Mouse (Mus musculus): ENCODE measurements at regions not wholly inside any gene's neighbourhood (a gene's known extent, or its start where the extent isn't known, plus 50 kb on each side); places are given as distances from the start of the nearest gene placed in this dataset.

- DNase-seq (ENCODE audit: low spot score in 2 of 2), result no peak
Observed at GRCm38 (mm10) chr3:115816328-115817160, 71.1 kb upstream of the Dph5 start.

GRCm38 (mm10) chr3:115817771-115818170, 69.9 kb upstream of the Dph5 start:
- DNase-seq (ENCODE audit: low spot score in 2 of 2), result no peak

GRCm38 (mm10) chr3:115818734-115819133, 68.9 kb upstream of the Dph5 start:
- no peak for DNase-seq (ENCODE audit: low spot score in 2 of 2)

GRCm38 (mm10) chr3:115819401-115820138, 68.1 kb upstream of the Dph5 start:
- DNase-seq (ENCODE audit: low spot score in 2 of 2), result no peak

GRCm38 (mm10) chr3:115820139-115820481, 67.5 kb upstream of the Dph5 start:
- DNase-seq (ENCODE audit: low spot score in 2 of 2), result no peak

- DNase-seq (ENCODE audit: low spot score in 2 of 2), result no peak
Observed at GRCm38 (mm10) chr3:115821627-115822026, 66.0 kb upstream of the Dph5 start.

- DNase-seq (ENCODE audit: low spot score in 2 of 2), result no peak
Observed at GRCm38 (mm10) chr3:115822491-115822890, 65.1 kb upstream of the Dph5 start.

GRCm38 (mm10) chr3:115823741-115824140, 63.9 kb upstream of the Dph5 start:
- DNase-seq (ENCODE audit: low spot score in 2 of 2), result no peak

GRCm38 (mm10) chr3:115824792-115825191, 62.8 kb upstream of the Dph5 start:
- DNase-seq (ENCODE audit: low spot score in 2 of 2), result no peak

- no peak for DNase-seq (ENCODE audit: low spot score in 2 of 2)
Observed at GRCm38 (mm10) chr3:115835381-115835780, 52.3 kb upstream of the Dph5 start.

- DNase-seq (ENCODE audit: low spot score in 2 of 2), result no peak
Observed at GRCm38 (mm10) chr3:115837617-115838216, 49.9 kb upstream of the Dph5 start.
